In the genomic region with DNA sequence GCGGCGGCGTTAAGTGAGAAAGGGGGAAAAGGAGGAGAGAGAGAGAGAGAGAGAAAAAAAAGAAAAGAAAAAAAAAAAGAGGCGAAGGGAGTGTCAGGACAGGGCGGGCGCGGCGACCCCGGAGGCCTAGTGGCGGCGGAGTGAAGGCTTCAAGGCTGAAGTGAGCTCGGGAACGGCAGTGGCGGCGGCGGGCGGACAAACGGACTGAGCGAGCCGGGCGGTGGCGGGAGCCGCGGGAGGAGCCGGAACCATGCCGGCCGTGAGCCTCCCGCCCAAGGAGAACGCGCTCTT, we compare ENCODE assay signal across 9 mouse cellular contexts. TPM values are rescaled to one million over a fixed set of nuclear protein-coding genes. Genes with fewer than 3 reads are reported as not detected.
A peak's percentile ranks its signal among the peaks of the same experiment; 100 is the strongest.
DNase-seq lines count a peak whose midpoint lies in the region; ATAC-seq and TF ChIP-seq lines count a peak whose summit lies in the region.
"Had no signal": no experiment of that assay in that cellular context is flagged by ENCODE, and none has a peak within 500 bp of the region (broad histone marks: within the 10 kb centered on the region; RNA-seq: fewer than 3 reads in every experiment).

No protein-coding gene starts in this region.

- peak; percentile 52 for ATAC-seq in heart, postnatal 0 days (ENCODE audit: insufficient read depth, low read depth)
- peak; percentile 73 for ATAC-seq in hindbrain, embryonic 16.5 days
- ATAC-seq in midbrain, embryonic 15.5 days (replicated peaks) = peak; percentile 70; the same call in 1 of the 2 replicates

- H3K4me2 ChIP-seq in heart, postnatal 0 days (ENCODE audit: low read depth, low read length) = peak overlapping the region; percentile 75
- peak overlapping the region; percentile 89 for H3K4me2 ChIP-seq in hindbrain, embryonic 16.5 days (ENCODE audit: low read length)
- H3K4me2 ChIP-seq in midbrain, embryonic 15.5 days = peak overlapping the region; percentile 84

- TF ChIP-seq CTCF in heart, postnatal 0 days (IDR thresholded peaks at IDR 0.05; ENCODE audit: low read depth) = no peak
- TF ChIP-seq CTCF in bone marrow macrophage, adult 2 months (IDR thresholded peaks at IDR 0.05; ENCODE audit: low read depth, low read length) = no peak

- H3K9ac ChIP-seq in heart, postnatal 0 days (replicated peaks; ENCODE audit: low read depth, low read length) = peak overlapping the region; percentile 98
- peak overlapping the region; percentile 96 for H3K9ac ChIP-seq in hindbrain, embryonic 16.5 days (ENCODE audit: low read depth, low read length)
- peak overlapping the region; percentile 95 for H3K9ac ChIP-seq in midbrain, embryonic 15.5 days

- under 1% methylated on average over 25 of the region's 30 CpGs for WGBS in heart, postnatal 0 days
- under 1% methylated on average over 21 of the region's 30 CpGs for WGBS in hindbrain, embryonic 16.5 days
- under 1% methylated on average over 24 of the region's 30 CpGs for WGBS in midbrain, embryonic 15.5 days

- peak overlapping the region; percentile 95 for H3K4me3 ChIP-seq in heart, postnatal 0 days (ENCODE audit: low read depth, low read length)
- H3K4me3 ChIP-seq in bone marrow macrophage, adult 2 months (ENCODE audit: insufficient read depth, low read length) = peak overlapping the region; percentile 83
- peak overlapping the region; percentile 96 for H3K4me3 ChIP-seq in hindbrain, embryonic 16.5 days (ENCODE audit: low read length)
- peak overlapping the region; percentile 99 for H3K4me3 ChIP-seq in midbrain, embryonic 15.5 days

- H3K9me3 ChIP-seq in heart, postnatal 0 days (replicated peaks; ENCODE audit: control insufficient read depth, low read length) = no peaks in the 10 kb centered on the region
- no peaks in the 10 kb centered on the region for H3K9me3 ChIP-seq in hindbrain, embryonic 16.5 days (ENCODE audit: control insufficient read depth, low read length)
- no peaks in the 10 kb centered on the region for H3K9me3 ChIP-seq in midbrain, embryonic 15.5 days

- no peak for DNase-seq in heart, postnatal 0 days (ENCODE audit: low spot score)
- no peak for DNase-seq in heart, adult 9 months (ENCODE audit: low spot score in 2 of 2)
- no peak for DNase-seq in right cerebral cortex, postnatal 4 days
- DNase-seq in urinary bladder, postnatal 25 days (ENCODE audit: low spot score) = no peak
- no peak for DNase-seq in urinary bladder, postnatal 36 days (ENCODE audit: low spot score in 2 of 2)

- H3K36me3 ChIP-seq in heart, postnatal 0 days (replicated peaks; ENCODE audit: control insufficient read depth, insufficient read depth, low read length) = no peaks in the 10 kb centered on the region
- H3K36me3 ChIP-seq in hindbrain, embryonic 16.5 days (ENCODE audit: control insufficient read depth, insufficient read depth, low read length) = no peaks in the 10 kb centered on the region
- H3K36me3 ChIP-seq in midbrain, embryonic 15.5 days (replicated peaks) = no peaks in the 10 kb centered on the region

- no peak for TF ChIP-seq EP300 in heart, postnatal 0 days (IDR thresholded peaks at IDR 0.05; ENCODE audit: low read depth)

- H3K27me3 ChIP-seq in heart, postnatal 0 days (ENCODE audit: control insufficient read depth, insufficient read depth, low read length) = no peaks in the 10 kb centered on the region
- H3K27me3 ChIP-seq in hindbrain, embryonic 16.5 days (replicated peaks; ENCODE audit: control insufficient read depth, insufficient read depth, low read length) = no peaks in the 10 kb centered on the region
- H3K27me3 ChIP-seq in midbrain, embryonic 15.5 days (replicated peaks) = no peaks in the 10 kb centered on the region

- H3K4me1 ChIP-seq in heart, postnatal 0 days (ENCODE audit: control insufficient read depth, insufficient read depth) = peaks cover 18% of the 10 kb centered on the region
- peaks cover 38% of the 10 kb centered on the region for H3K4me1 ChIP-seq in bone marrow macrophage, adult 2 months (ENCODE audit: control insufficient read depth, insufficient read depth, low read length)
- H3K4me1 ChIP-seq in hindbrain, embryonic 16.5 days (ENCODE audit: control insufficient read depth, insufficient read depth, low read depth, low read length) = peaks cover 20% of the 10 kb centered on the region
- peaks cover 31% of the 10 kb centered on the region for H3K4me1 ChIP-seq in midbrain, embryonic 15.5 days

- TF ChIP-seq POLR2A in bone marrow macrophage, adult 2 months (IDR thresholded peaks at IDR 0.05; ENCODE audit: borderline replicate concordance, low read depth, low read length) = no peak

- peak overlapping the region; percentile 97 for H3K27ac ChIP-seq in heart, postnatal 0 days (ENCODE audit: low read depth)
- peak overlapping the region; percentile 75 for H3K27ac ChIP-seq in bone marrow macrophage, adult 2 months (ENCODE audit: insufficient read depth, low read depth, low read length)
- H3K27ac ChIP-seq in hindbrain, embryonic 16.5 days (ENCODE audit: low read depth, low read length) = peak overlapping the region; percentile 90
- peak overlapping the region; percentile 91 for H3K27ac ChIP-seq in midbrain, embryonic 15.5 days

RNA-seq across cellular contexts. Expression of gene Naa15, which starts 1.1 kb away (rescaled TPM):
- total RNA-seq in heart, postnatal 0 days (2014; rRNA removed; ENCODE audit: low replicate concordance) = 19.6 and 21.2 TPM in 2 replicates
- polyA plus RNA-seq in heart, postnatal 0 days (2015; fragmentation: Nextera tagmentation; extraction: Ambion mirVana) = 21.1 and 23.6 TPM in 2 replicates
- polyA plus RNA-seq in bone marrow macrophage, adult 2 months (2012; ENCODE audit: insufficient read depth, insufficient read length, missing spikeins) = 48.1 and 56.7 TPM in 2 replicates
- 32.6 and 34.5 TPM in 2 replicates for polyA plus RNA-seq in hindbrain, embryonic 16.5 days (2015; fragmentation: Nextera tagmentation; extraction: Ambion mirVana)
- 48.7 and 51.1 TPM in 2 replicates for polyA plus RNA-seq in midbrain, embryonic 15.5 days (2015; fragmentation: Nextera tagmentation; extraction: Ambion mirVana)

RNA-seq across cellular contexts. Expression of gene Ndufc1, which starts 7.2 kb away (rescaled TPM):
- total RNA-seq in heart, postnatal 0 days (2014; rRNA removed; ENCODE audit: low replicate concordance) = 358 and 459 TPM in 2 replicates
- 3,223 and 3,409 TPM in 2 replicates for polyA plus RNA-seq in heart, postnatal 0 days (2015; fragmentation: Nextera tagmentation; extraction: Ambion mirVana)
- 133 and 140 TPM in 2 replicates for polyA plus RNA-seq in bone marrow macrophage, adult 2 months (2012; ENCODE audit: insufficient read depth, insufficient read length, missing spikeins)
- polyA plus RNA-seq in hindbrain, embryonic 16.5 days (2015; fragmentation: Nextera tagmentation; extraction: Ambion mirVana) = 688 and 807 TPM in 2 replicates
- polyA plus RNA-seq in midbrain, embryonic 15.5 days (2015; fragmentation: Nextera tagmentation; extraction: Ambion mirVana) = 603 and 679 TPM in 2 replicates

RNA-seq across cellular contexts. Expression of gene Mgarp, which starts 19.5 kb away (rescaled TPM):
- 3.4 and 3.7 TPM in 2 replicates for total RNA-seq in heart, postnatal 0 days (2014; rRNA removed; ENCODE audit: low replicate concordance)
- 1.2 and 1.3 TPM in 2 replicates for polyA plus RNA-seq in heart, postnatal 0 days (2015; fragmentation: Nextera tagmentation; extraction: Ambion mirVana)
- polyA plus RNA-seq in bone marrow macrophage, adult 2 months (2012; ENCODE audit: insufficient read depth, insufficient read length, missing spikeins) = not detected in 2 replicates
- 1.8 and 2.2 TPM in 2 replicates for polyA plus RNA-seq in hindbrain, embryonic 16.5 days (2015; fragmentation: Nextera tagmentation; extraction: Ambion mirVana)
- polyA plus RNA-seq in midbrain, embryonic 15.5 days (2015; fragmentation: Nextera tagmentation; extraction: Ambion mirVana) = 1.0 and 2.1 TPM in 2 replicates
- total RNA-seq: layer of hippocampus, adult 18-20 months had no signal
